Mouse (Mus musculus) lung, embryonic 15.5 days (tissue): ENCODE results near the gene Bcl6. TPM values are rescaled to one million over a fixed set of nuclear protein-coding genes. Genes with fewer than 3 reads are reported as not detected.

Experiments
- ATAC-seq: fragments of 200-750 bp; cut with Nextera tagmentation; 2 replicates; pipeline ENCODE4 v1.8.0; 2017; ENCODE audit warnings: moderate number of reproducible peaks, borderline replicate concordance; ENCODE audit not compliant: low FRiP score, low TSS enrichment; ENCODE audit errors: extremely low read depth
- H3K27ac ChIP-seq: fragments of 300-500 bp; sonication (generic); 2 replicates; pipeline ENCODE4 v1.5.1; 2015; ENCODE audit warnings: moderate library complexity, mild to moderate bottlenecking, inconsistent platforms
- H3K27me3 ChIP-seq: fragments of 300-500 bp; sonication (generic); 2 replicates; pipeline ENCODE4 v1.6.1; 2015; ENCODE audit warnings: inconsistent platforms
- H3K36me3 ChIP-seq: fragments of 300-500 bp; sonication (generic); 2 replicates; pipeline ENCODE4 v1.6.1; 2015; ENCODE audit warnings: inconsistent platforms
- H3K4me1 ChIP-seq: fragments of 300-500 bp; sonication (generic); 2 replicates; pipeline ENCODE4 v1.6.1; 2015; ENCODE audit warnings: inconsistent platforms
- H3K4me2 ChIP-seq: fragments of 300-500 bp; sonication (generic); 2 replicates; pipeline ENCODE4 v1.6.1; 2015; ENCODE audit warnings: inconsistent platforms, mild to moderate bottlenecking, moderate library complexity
- H3K4me3 ChIP-seq: fragments of 300-500 bp; sonication (generic); 2 replicates; pipeline ENCODE4 v1.5.1; 2015; ENCODE audit warnings: mild to moderate bottlenecking, inconsistent platforms
- H3K9ac ChIP-seq: fragments of 300-500 bp; sonication (generic); 2 replicates; pipeline ENCODE4 v1.6.1; 2015; ENCODE audit warnings: inconsistent platforms
- H3K9me3 ChIP-seq: fragments of 300-500 bp; sonication (generic); 2 replicates; pipeline ENCODE4 v1.6.1; 2016; ENCODE audit warnings: inconsistent platforms
- WGBS: fragments of 180-500 bp; shearing (Covaris S2); methylation state at CpG from one replicate; pipeline ENCODE4 v1.1.7; 2015; 5-methylcytosine and 5-hydroxymethylcytosine counted together
- polyA plus RNA-seq: library from polyadenylated mRNA; unstranded; fragments of >200 nt; fragmentation: Nextera tagmentation; extraction: Ambion mirVana; gene quantifications from 2 replicates; pipeline ENCODE4 v1.2.1, GENCODE M21; 2015

Bcl6 gene
- polyA plus RNA-seq, 1 experiment from 2014 or later, result 1.7 TPM

GRCm38 (mm10) chr16:23932294-23932693 lies 56.4 kb downstream of the Bcl6 start, which contains the start of gene Rtp2:
TSS of gene Rtp2 (minus strand) at chr16:23932394.
- H3K4me3 ChIP-seq, result no peak within 1 kb of the TSS

GRCm38 (mm10) chr16:23931275-23931674 lies 57.4 kb downstream of the Bcl6 start:
- H3K4me1 ChIP-seq, result no peaks in the 10 kb centered on the region
- 68% methylated on average over 18 of the region's 18 CpGs for WGBS
- H3K9ac ChIP-seq, result no peak overlapping the region
- H3K9me3 ChIP-seq, result no peaks in the 10 kb centered on the region
- no peak overlapping the region for H3K27ac ChIP-seq
- no peak overlapping the region for H3K4me3 ChIP-seq
- ATAC-seq, result no peak
- no peak overlapping the region for H3K4me2 ChIP-seq
- H3K36me3 ChIP-seq, result no peaks in the 10 kb centered on the region
- H3K27me3 ChIP-seq, result no peaks in the 10 kb centered on the region

More at GRCm38 (mm10) chr16:23932294-23932693, 56.4 kb downstream of the Bcl6 start, which contains the start of gene Rtp2:
- H3K27ac ChIP-seq, result no peak within 1 kb of the TSS
- ATAC-seq, result no peak
- H3K27me3 ChIP-seq, result no peaks in the 10 kb centered on the region
- H3K4me1 ChIP-seq, result no peaks in the 10 kb centered on the region
- 84% methylated on average over 11 of the region's 11 CpGs for WGBS
- no peak within 1 kb of the TSS for H3K4me2 ChIP-seq
- no peaks in the 10 kb centered on the region for H3K9me3 ChIP-seq
- H3K9ac ChIP-seq, result no peak within 1 kb of the TSS
- H3K36me3 ChIP-seq, result no peaks in the 10 kb centered on the region

- Histone ChIP-seq H3K9ac (no peak overlapping the region), H3K36me3 (no peaks in the 10 kb centered on the region), H3K9me3 (no peaks in the 10 kb centered on the region), H3K27me3 (no peaks in the 10 kb centered on the region), H3K4me3 (no peak overlapping the region), H3K4me2 (no peak overlapping the region), H3K4me1 (no peaks in the 10 kb centered on the region), H3K27ac (no peak overlapping the region)
- WGBS, result 81% methylated on average over 3 of the region's 3 CpGs
- no peak for ATAC-seq
These were observed 58.1 kb downstream of the Bcl6 start for GRCm38 (mm10) chr16:23930426-23931073.

- no peak for ATAC-seq
- no peaks in the 10 kb centered on the region for H3K36me3 ChIP-seq
- H3K27ac ChIP-seq, result no peak overlapping the region
- 87% methylated on average over 33 of the region's 33 CpGs for WGBS
- H3K4me2 ChIP-seq, result no peak overlapping the region
- H3K4me1 ChIP-seq, result no peaks in the 10 kb centered on the region
- H3K9ac ChIP-seq, result no peak overlapping the region
- H3K4me3 ChIP-seq, result no peak overlapping the region
- no peaks in the 10 kb centered on the region for H3K9me3 ChIP-seq
- H3K27me3 ChIP-seq, result no peaks in the 10 kb centered on the region
These were observed 61.1 kb downstream of the Bcl6 start for GRCm38 (mm10) chr16:23927301-23928114.

GRCm38 (mm10) chr16:23922906-23923305 lies 65.7 kb downstream of the Bcl6 start:
- no peak for ATAC-seq
- no peaks in the 10 kb centered on the region for H3K36me3 ChIP-seq
- no peak overlapping the region for H3K4me3 ChIP-seq
- no peak overlapping the region for H3K4me2 ChIP-seq
- no peaks in the 10 kb centered on the region for H3K27me3 ChIP-seq
- H3K9me3 ChIP-seq, result no peaks in the 10 kb centered on the region
- no peak overlapping the region for H3K9ac ChIP-seq
- H3K4me1 ChIP-seq, result no peaks in the 10 kb centered on the region
- H3K27ac ChIP-seq, result no peak overlapping the region
- WGBS, result 90% methylated on average over 1 of the region's 1 CpGs

GRCm38 (mm10) chr16:23921697-23922096 lies 67.0 kb downstream of the Bcl6 start:
- no peak for ATAC-seq
- no peaks in the 10 kb centered on the region for H3K9me3 ChIP-seq
- WGBS, result 54% methylated on average over 5 of the region's 5 CpGs
- H3K9ac ChIP-seq, result no peak overlapping the region
- no peaks in the 10 kb centered on the region for H3K27me3 ChIP-seq
- no peak overlapping the region for H3K4me3 ChIP-seq
- H3K4me1 ChIP-seq, result no peaks in the 10 kb centered on the region
- no peak overlapping the region for H3K27ac ChIP-seq
- no peaks in the 10 kb centered on the region for H3K36me3 ChIP-seq
- H3K4me2 ChIP-seq, result no peak overlapping the region

GRCm38 (mm10) chr16:23919418-23919817 lies 69.2 kb downstream of the Bcl6 start:
- Histone ChIP-seq H3K4me3 (no peak overlapping the region), H3K27me3 (no peaks in the 10 kb centered on the region), H3K9me3 (no peaks in the 10 kb centered on the region), H3K4me1 (no peaks in the 10 kb centered on the region), H3K27ac (no peak overlapping the region), H3K9ac (no peak overlapping the region), H3K4me2 (no peak overlapping the region), H3K36me3 (no peaks in the 10 kb centered on the region)
- ATAC-seq, result no peak
- WGBS, result 73% methylated on average over 2 of the region's 2 CpGs

Other genes with a start within 250 kb of the Bcl6 start
- 0.57 TPM in 1 of 2 replicates, not detected in the other for gene Sst, start 97.9 kb downstream of the Bcl6 start, polyA plus RNA-seq
- gene Rtp2, start 56.5 kb downstream of the Bcl6 start, polyA plus RNA-seq, result not detected in 2 replicates
- gene Gm37419, start 370 bp downstream of the Bcl6 start, polyA plus RNA-seq, result not detected in 2 replicates